In the genomic region with DNA sequence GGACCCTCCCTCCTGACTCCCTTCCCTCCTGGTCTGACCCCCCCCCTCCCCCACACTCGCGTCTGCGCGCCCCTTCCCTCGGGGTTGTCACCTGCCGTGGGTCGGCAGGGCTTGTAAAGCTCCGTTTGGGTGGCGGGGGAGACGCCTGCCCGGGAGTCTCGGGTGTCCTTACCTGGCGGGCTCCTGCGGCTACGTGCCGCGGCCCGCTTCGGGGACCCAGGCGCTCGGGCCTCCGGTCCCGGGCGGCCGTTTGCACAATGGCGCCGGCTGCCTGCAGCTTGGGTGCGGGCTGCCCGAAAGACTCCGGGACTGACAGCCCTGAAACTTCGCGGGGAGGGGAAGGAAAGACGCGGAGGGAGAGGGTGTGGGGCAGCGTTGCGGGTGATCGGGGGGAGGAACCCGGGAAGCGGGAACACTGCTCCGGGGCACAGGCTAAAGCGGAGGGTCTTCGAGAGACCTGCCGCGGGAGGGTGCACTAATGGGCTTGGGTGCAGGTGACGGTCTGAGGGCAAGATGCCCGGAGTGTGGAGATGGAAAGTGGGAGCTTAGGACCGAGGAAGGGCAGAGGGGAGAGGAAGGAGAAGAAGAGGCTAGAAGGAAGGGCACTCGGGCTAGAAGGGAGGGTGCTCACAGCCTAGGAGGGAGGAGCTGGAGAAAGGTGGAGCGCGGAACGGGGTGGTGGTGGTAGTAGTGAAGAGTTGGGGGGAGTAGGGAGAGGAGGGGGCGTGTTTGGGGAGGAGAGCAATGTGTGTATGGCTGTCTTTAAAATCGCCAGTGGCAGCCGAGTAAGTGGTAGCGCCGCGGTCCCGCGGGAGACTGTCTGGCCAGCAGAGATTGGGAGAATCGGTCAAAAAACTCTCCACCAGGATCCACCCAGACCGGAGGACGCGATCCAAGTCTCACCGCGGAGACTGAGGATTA, we compare ENCODE assay signal across 8 mouse cellular contexts. TPM values are rescaled to one million over a fixed set of nuclear protein-coding genes. Genes with fewer than 3 reads are reported as not detected.
DNase-seq lines count a peak whose midpoint lies in the region; ATAC-seq and TF ChIP-seq lines count a peak whose summit lies in the region.

Zfp467 (minus strand) TSS at position 645 of the 921 bp plus-strand sequence.

- ATAC-seq in limb, embryonic 13.5 days (ENCODE audit: low FRiP score, low read depth): peak; percentile 53
- peak; percentile 40 for ATAC-seq in midbrain, embryonic 13.5 days
- ATAC-seq in stomach, embryonic 14.5 days (ENCODE audit: insufficient number of reproducible peaks, insufficient read depth, low FRiP score, low read depth): peak; percentile 60

- TF ChIP-seq POLR2A in spleen, adult 2 months (IDR thresholded peaks at IDR 0.05; ENCODE audit: low read depth, low read length): no peak

- H3K4me2 ChIP-seq in limb, embryonic 13.5 days (replicated peaks): peak within 1 kb of the TSS; percentile 82
- H3K4me2 ChIP-seq in midbrain, embryonic 13.5 days (replicated peaks): peak within 1 kb of the TSS; percentile 95
- peak within 1 kb of the TSS; percentile 45 for H3K4me2 ChIP-seq in stomach, embryonic 14.5 days (replicated peaks; ENCODE audit: low read depth, low read length)

- peak within 1 kb of the TSS; percentile 91 for H3K9ac ChIP-seq in limb, embryonic 13.5 days
- H3K9ac ChIP-seq in midbrain, embryonic 13.5 days (replicated peaks): peak within 1 kb of the TSS; percentile 87
- H3K9ac ChIP-seq in stomach, embryonic 14.5 days (replicated peaks; ENCODE audit: low read depth, low read length): peak within 1 kb of the TSS; percentile 95

- peak within 1 kb of the TSS; percentile 76 for H3K4me3 ChIP-seq in spleen, adult 2 months (ENCODE audit: extremely low read depth, insufficient read depth, insufficient read length)
- peak within 1 kb of the TSS; percentile 88 for H3K4me3 ChIP-seq in limb, embryonic 13.5 days
- peak within 1 kb of the TSS; percentile 80 for H3K4me3 ChIP-seq in midbrain, embryonic 13.5 days (replicated peaks)
- H3K4me3 ChIP-seq in stomach, embryonic 14.5 days (ENCODE audit: low read depth, low read length): peak within 1 kb of the TSS; percentile 91

- no peaks in the 10 kb centered on the region for H3K9me3 ChIP-seq in limb, embryonic 13.5 days
- H3K9me3 ChIP-seq in midbrain, embryonic 13.5 days: no peaks in the 10 kb centered on the region
- H3K9me3 ChIP-seq in stomach, embryonic 14.5 days (ENCODE audit: control insufficient read depth, low read depth, low read length): no peaks in the 10 kb centered on the region

- TF ChIP-seq CTCF in spleen, adult 2 months (IDR thresholded peaks at IDR 0.05; ENCODE audit: extremely low read depth, insufficient read depth, insufficient read length, insufficient replicate concordance): no peak

- H3K27ac ChIP-seq in spleen, adult 2 months (ENCODE audit: insufficient read depth, low read length): peak within 1 kb of the TSS; percentile 70
- H3K27ac ChIP-seq in limb, embryonic 13.5 days: peak within 1 kb of the TSS; percentile 95
- peak within 1 kb of the TSS; percentile 80 for H3K27ac ChIP-seq in midbrain, embryonic 13.5 days
- H3K27ac ChIP-seq in stomach, embryonic 14.5 days (ENCODE audit: low read length): peak within 1 kb of the TSS; percentile 98

- WGBS in spleen, adult 2 months: 2% methylated on average over 64 of the region's 65 CpGs
- under 1% methylated on average over 63 of the region's 65 CpGs for WGBS in limb, embryonic 13.5 days
- under 1% methylated on average over 65 of the region's 65 CpGs for WGBS in midbrain, embryonic 13.5 days
- 1% methylated on average over 65 of the region's 65 CpGs for WGBS in stomach, embryonic 14.5 days

- 0 out of 2 replicates have a peak, but pooled peaks cover 2% of the 10 kb centered on the region for H3K36me3 ChIP-seq in spleen, adult 2 months (ENCODE audit: control insufficient read depth, insufficient read depth, low read length)
- peaks cover 22% of the 10 kb centered on the region for H3K36me3 ChIP-seq in limb, embryonic 13.5 days
- peaks cover 14% of the 10 kb centered on the region for H3K36me3 ChIP-seq in midbrain, embryonic 13.5 days
- peaks cover 16% of the 10 kb centered on the region for H3K36me3 ChIP-seq in stomach, embryonic 14.5 days (ENCODE audit: control insufficient read depth, insufficient read depth, low read length)

- peak in 1 of 2 experiments; percentile 34 for DNase-seq in spleen, adult 2 months (ENCODE audit: low read depth in 1 of 2, low spot score in 2 of 2)
- no peak for DNase-seq in spleen, postnatal 4 days (ENCODE audit: low spot score in 2 of 2)
- DNase-seq in embryo, embryonic 9.5 days (ENCODE audit: extremely low spot score): peak; percentile 52
- peak; percentile 65 to 78 for DNase-seq in heart, adult 18-20 months
- peak; percentile 78 for DNase-seq in kidney, adult 18-20 months

- H3K27me3 ChIP-seq in spleen, adult 2 months (ENCODE audit: control insufficient read depth, insufficient read depth, low read length): no peaks in the 10 kb centered on the region; the same call in 1 of the 2 replicates
- peaks cover 5% of the 10 kb centered on the region; the same call in 1 of the 2 replicates for H3K27me3 ChIP-seq in limb, embryonic 13.5 days
- peaks cover 6% of the 10 kb centered on the region; the same call in 1 of the 2 replicates for H3K27me3 ChIP-seq in midbrain, embryonic 13.5 days
- no peaks in the 10 kb centered on the region for H3K27me3 ChIP-seq in stomach, embryonic 14.5 days (ENCODE audit: control insufficient read depth, insufficient read depth, low read length)

- peaks cover 5% of the 10 kb centered on the region; the same call in 1 of the 2 replicates for H3K4me1 ChIP-seq in spleen, adult 2 months (ENCODE audit: control insufficient read depth, insufficient read depth, insufficient read length)
- H3K4me1 ChIP-seq in limb, embryonic 13.5 days: peaks cover 33% of the 10 kb centered on the region
- H3K4me1 ChIP-seq in midbrain, embryonic 13.5 days (replicated peaks): peaks cover 27% of the 10 kb centered on the region
- H3K4me1 ChIP-seq in stomach, embryonic 14.5 days (ENCODE audit: control insufficient read depth, insufficient read depth, low read length): peaks cover 26% of the 10 kb centered on the region

RNA-seq across cellular contexts. Expression of gene Zfp467, which starts in this region (rescaled TPM):
- polyA plus RNA-seq in spleen, adult 2 months (2012; rRNA removed): 14.9 and 16.1 TPM in 2 replicates
- total RNA-seq in heart, adult 18-20 months (2021): 10 to 100 TPM; 10.2 to 11.3 TPM
- 23.0 and 24.7 TPM in 2 replicates for polyA plus RNA-seq in limb, embryonic 13.5 days (2015; fragmentation: Nextera tagmentation; extraction: Ambion mirVana)
- polyA plus RNA-seq in midbrain, embryonic 13.5 days (2015; fragmentation: Nextera tagmentation; extraction: Ambion mirVana): 23.6 and 24.3 TPM in 2 replicates
- polyA plus RNA-seq in stomach, embryonic 14.5 days (2014; fragmentation: Nextera tagmentation; extraction: Ambion mirVana): 27.1 and 30.8 TPM in 2 replicates

Comparison
In these comparisons a context has a peak if more than half of its experiments do, and no peak if none do; other contexts are left out.
1. DNase-seq: peak in embryo, embryonic 9.5 days (single experiment), heart, adult 18-20 months (2 of 2) and kidney, adult 18-20 months (single experiment); none in spleen, postnatal 4 days (0 of 2).
2. H3K4me2 ChIP-seq: peak in every context shown above with its lines; median percentile 95 in midbrain, embryonic 13.5 days; 82 in limb, embryonic 13.5 days; 45 in stomach, embryonic 14.5 days.
3. Peak in every context shown above with its lines, with median percentiles within 50 percentile points of each other: H3K27ac ChIP-seq, H3K4me3 ChIP-seq, ATAC-seq and H3K9ac ChIP-seq.